Mouse (Mus musculus) neural tube, embryonic 13.5 days (tissue): ENCODE data around the gene Ryr3. TPM values are rescaled to one million over a fixed set of nuclear protein-coding genes. Genes with fewer than 3 reads are reported as not detected.

Source experiments
- ATAC-seq: fragments of 200-750 bp; cut with Nextera tagmentation; 2 replicates; pipeline ENCODE4 v1.8.0; 2017; ENCODE audit warnings: low read depth, mild to moderate bottlenecking, moderate TSS enrichment, moderate library complexity
- H3K27ac ChIP-seq: fragments of 300-500 bp; sonication (generic); replicated peaks from 2 replicates; pipeline ENCODE4 v1.5.1; 2015; ENCODE audit warnings: moderate library complexity, mild to moderate bottlenecking, inconsistent platforms
- H3K27me3 ChIP-seq: fragments of 300-500 bp; sonication (generic); 2 replicates; pipeline ENCODE4 v1.6.1; 2015; ENCODE audit warnings: mild to moderate bottlenecking, inconsistent platforms
- H3K36me3 ChIP-seq: fragments of 300-500 bp; sonication (generic); 2 replicates; pipeline ENCODE4 v1.6.1; 2015; ENCODE audit warnings: mild to moderate bottlenecking, inconsistent platforms
- H3K4me1 ChIP-seq: fragments of 300-500 bp; sonication (generic); replicated peaks from 2 replicates; pipeline ENCODE4 v1.6.1; 2015; ENCODE audit warnings: inconsistent platforms
- H3K4me2 ChIP-seq: fragments of 300-500 bp; sonication (generic); 2 replicates; pipeline ENCODE4 v1.6.1; 2015; ENCODE audit warnings: inconsistent platforms, mild to moderate bottlenecking, moderate library complexity
- H3K4me3 ChIP-seq: fragments of 300-500 bp; sonication (generic); 2 replicates; pipeline ENCODE4 v1.5.1; 2015; ENCODE audit warnings: mild to moderate bottlenecking, inconsistent platforms
- H3K9ac ChIP-seq: fragments of 300-500 bp; sonication (generic); 2 replicates; pipeline ENCODE4 v1.6.1; 2015; ENCODE audit warnings: moderate library complexity, mild to moderate bottlenecking, inconsistent platforms
- H3K9me3 ChIP-seq: fragments of 300-500 bp; sonication (generic); 2 replicates; pipeline ENCODE4 v1.6.1; 2016; ENCODE audit warnings: inconsistent platforms
- WGBS: fragments of 180-500 bp; shearing (Covaris S2); methylation state at CpG from one replicate; pipeline ENCODE4 v1.1.7; 2015; 5-methylcytosine and 5-hydroxymethylcytosine counted together
- polyA plus RNA-seq: library from polyadenylated mRNA; unstranded; fragments of >200 nt; fragmentation: Nextera tagmentation; extraction: Ambion mirVana; gene quantifications from 2 replicates; pipeline ENCODE4 v1.2.1, GENCODE M21; 2015

The Ryr3 gene
- polyA plus RNA-seq, 1 experiment from 2014 or later = 3.1 TPM

DNA sequence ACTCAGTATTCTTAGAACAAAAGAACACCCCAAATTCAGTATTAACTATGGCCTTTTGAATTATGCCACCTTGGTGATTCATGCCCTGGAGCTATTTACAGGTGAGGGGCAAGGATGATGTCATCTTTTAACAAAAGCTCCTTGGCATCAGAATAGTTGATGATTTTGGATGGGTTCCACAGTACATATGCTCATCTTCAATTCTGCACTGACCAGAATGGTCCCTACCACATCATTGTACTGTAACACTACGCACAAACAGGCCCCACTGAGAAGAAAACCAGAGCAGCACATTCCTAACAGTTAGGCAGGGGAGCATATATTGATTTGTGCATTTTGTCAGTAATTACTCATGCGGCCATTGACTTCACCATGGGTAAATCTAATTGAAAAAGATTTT, 335.1 kb downstream of the Ryr3 start:
- Histone ChIP-seq H3K4me3 (no peak overlapping the region), H3K36me3 (no peaks in the 10 kb centered on the region), H3K4me2 (no peak overlapping the region), H3K4me1 (no peaks in the 10 kb centered on the region), H3K9me3 (no peaks in the 10 kb centered on the region), H3K27me3 (no peaks in the 10 kb centered on the region), H3K9ac (no peak overlapping the region), H3K27ac (no peak overlapping the region)
- WGBS = 87% methylated on average over 2 of the region's 2 CpGs
- no peak for ATAC-seq

DNA sequence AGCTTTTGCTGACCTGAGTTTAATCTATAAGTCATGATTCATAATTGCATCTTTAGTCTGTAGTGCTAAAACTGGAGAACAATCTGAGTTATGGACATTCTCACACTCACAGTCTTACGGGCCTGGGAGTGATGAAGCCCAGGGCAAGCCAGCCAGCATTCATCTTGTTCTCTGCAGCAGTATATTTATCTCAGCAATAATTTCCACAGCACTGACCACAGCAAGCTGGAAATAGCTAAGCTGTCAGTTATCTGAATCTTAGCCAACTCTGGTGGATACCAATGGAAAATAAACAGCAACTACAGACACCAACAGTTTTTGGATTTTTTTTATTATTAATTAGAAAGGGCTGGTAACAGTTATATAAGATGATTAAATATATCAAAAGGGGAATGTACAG, 335.5 kb downstream of the Ryr3 start:
- H3K4me2 ChIP-seq = no peak overlapping the region
- no peaks in the 10 kb centered on the region for H3K36me3 ChIP-seq
- H3K9me3 ChIP-seq = no peaks in the 10 kb centered on the region
- H3K4me3 ChIP-seq = no peak overlapping the region
- no peak for ATAC-seq
- no peaks in the 10 kb centered on the region for H3K4me1 ChIP-seq
- H3K27ac ChIP-seq = no peak overlapping the region
- WGBS = 70% methylated on average over 1 of the region's 1 CpGs
- no peak overlapping the region for H3K9ac ChIP-seq
- no peaks in the 10 kb centered on the region for H3K27me3 ChIP-seq

DNA sequence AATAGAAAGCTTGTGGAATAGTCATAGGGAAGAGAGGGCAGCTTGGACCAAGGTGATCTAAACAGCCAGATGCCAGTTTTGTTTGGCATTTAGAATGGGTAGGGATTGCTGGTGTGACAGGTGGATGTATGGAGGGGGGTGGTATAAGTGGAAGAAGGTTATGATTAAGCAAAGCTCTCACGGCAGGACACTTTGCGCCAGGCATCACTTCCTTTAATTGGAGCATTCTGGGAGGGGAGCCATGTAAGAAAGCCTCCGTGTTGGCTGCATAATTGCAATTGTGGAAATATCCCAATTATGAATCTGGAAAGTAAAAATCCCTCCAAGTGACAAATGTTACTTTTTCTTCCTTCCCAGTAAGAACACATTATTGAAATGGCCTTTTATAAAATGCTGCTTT, 339.5 kb downstream of the Ryr3 start:
- Histone ChIP-seq H3K27me3 (no peaks in the 10 kb centered on the region), H3K36me3 (no peaks in the 10 kb centered on the region), H3K4me3 (no peak overlapping the region), H3K9ac (no peak overlapping the region), H3K4me2 (no peak overlapping the region), H3K4me1 (no peaks in the 10 kb centered on the region), H3K9me3 (no peaks in the 10 kb centered on the region), H3K27ac (no peak overlapping the region)
- ATAC-seq = no peak
- WGBS = 70% methylated on average over 3 of the region's 3 CpGs

DNA sequence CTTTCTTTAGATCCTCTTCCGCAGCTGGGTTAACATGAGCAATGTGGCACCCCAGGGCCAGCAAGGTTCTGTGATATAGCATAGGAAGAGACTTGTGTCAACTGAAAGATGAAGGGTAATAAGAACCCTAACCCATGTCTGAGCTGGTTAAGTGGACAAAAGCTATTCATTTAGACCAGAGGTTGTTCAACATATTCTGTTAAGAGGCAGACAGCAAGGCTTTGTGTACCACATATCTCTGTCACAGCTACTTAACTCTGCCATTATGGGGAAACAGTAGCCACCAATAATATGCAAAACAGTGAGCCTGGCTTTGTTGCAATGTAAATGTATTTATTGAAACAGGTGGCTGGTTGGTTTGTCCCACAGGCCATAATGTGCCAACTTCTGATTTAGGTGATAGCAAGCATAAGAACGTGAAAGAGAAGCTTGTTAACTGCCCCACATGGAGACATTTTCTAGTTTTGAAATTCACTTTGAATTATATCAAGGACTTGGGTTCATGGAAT, 350.8 kb downstream of the Ryr3 start:
- WGBS = 41% methylated on average over 2 of the region's 2 CpGs
- H3K9ac ChIP-seq = no peak overlapping the region
- H3K4me3 ChIP-seq = no peak overlapping the region
- no peaks in the 10 kb centered on the region for H3K9me3 ChIP-seq
- no peak overlapping the region for H3K27ac ChIP-seq
- ATAC-seq = no peak
- H3K4me1 ChIP-seq = peaks cover 7% of the 10 kb centered on the region; the same call in 1 of the 2 replicates
- no peak overlapping the region for H3K4me2 ChIP-seq
- no peaks in the 10 kb centered on the region for H3K27me3 ChIP-seq
- H3K36me3 ChIP-seq = no peaks in the 10 kb centered on the region

DNA sequence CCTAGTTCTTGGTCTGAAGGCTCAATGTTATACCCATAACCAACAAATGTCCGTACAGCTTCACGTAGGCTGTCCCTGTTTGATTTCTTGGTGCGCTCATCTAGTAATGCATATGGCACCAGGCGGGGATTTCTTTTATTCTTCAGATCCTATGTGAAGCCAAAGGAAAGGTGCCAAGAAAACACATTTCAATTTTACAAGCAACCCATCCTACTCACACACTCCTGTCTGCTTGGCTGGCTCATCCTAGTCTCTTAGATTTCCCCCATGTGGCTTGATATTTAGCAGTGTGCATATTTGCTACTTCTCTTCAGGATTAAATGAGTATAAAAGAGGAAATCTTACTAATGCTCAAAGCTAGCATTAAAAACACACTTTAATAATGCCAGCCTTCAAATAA, 355.1 kb downstream of the Ryr3 start:
- H3K27me3 ChIP-seq = no peaks in the 10 kb centered on the region
- 97% methylated on average over 4 of the region's 4 CpGs for WGBS
- H3K9ac ChIP-seq = no peak overlapping the region
- H3K4me3 ChIP-seq = no peak overlapping the region
- ATAC-seq = no peak
- no peak overlapping the region for H3K4me2 ChIP-seq
- no peak overlapping the region for H3K27ac ChIP-seq
- H3K36me3 ChIP-seq = no peaks in the 10 kb centered on the region
- no peaks in the 10 kb centered on the region for H3K4me1 ChIP-seq
- no peaks in the 10 kb centered on the region for H3K9me3 ChIP-seq

DNA sequence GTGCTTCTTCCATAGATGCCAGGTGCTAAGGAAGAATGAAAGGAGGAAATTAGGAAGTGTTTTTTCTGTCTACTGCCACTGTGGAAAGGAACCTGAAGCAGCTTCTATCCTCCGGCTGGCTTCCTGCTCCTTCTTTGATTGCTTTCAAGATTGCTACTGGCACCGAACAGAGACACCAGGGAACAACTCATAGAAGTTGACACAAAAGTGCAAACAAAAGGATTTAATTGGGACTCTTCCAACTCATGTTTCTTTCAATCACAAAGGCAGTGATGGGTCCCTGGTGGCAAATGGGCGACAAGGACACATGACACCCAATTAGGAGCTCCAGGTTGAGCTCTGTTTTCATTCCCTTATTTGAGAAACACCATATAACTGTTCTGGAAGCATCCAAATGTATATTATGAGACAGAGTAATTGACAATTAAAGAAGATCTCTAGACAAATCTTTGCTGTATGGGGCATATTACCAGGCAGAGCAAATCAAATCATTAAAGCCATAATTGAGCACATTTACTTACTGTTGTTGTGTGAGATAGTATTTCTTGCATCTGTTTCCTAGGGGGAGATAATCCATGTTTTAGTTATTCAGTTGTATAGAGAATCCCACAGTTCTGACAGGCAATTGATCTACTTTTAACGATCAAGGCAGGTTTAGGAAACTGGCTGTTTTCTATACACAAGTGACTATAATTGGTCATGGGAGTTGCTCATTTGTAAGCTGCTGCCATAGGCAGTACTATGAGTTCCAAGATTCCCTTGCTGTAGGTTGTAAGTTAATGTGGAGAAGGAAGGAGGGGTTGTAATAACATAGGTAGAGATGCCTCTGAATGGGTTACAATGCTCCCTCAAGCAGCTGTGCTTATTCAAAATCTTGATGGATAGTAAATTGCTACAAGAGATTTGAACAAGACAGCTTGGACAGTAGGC, 371.0 kb downstream of the Ryr3 start:
- ATAC-seq = no peak
- H3K9me3 ChIP-seq = peaks cover 8% of the 10 kb centered on the region; the same call in 1 of the 2 replicates
- H3K36me3 ChIP-seq = no peaks in the 10 kb centered on the region
- H3K27me3 ChIP-seq = no peaks in the 10 kb centered on the region
- no peak overlapping the region for H3K9ac ChIP-seq
- H3K4me3 ChIP-seq = no peak overlapping the region
- H3K4me2 ChIP-seq = no peak overlapping the region
- WGBS = 28% methylated on average over 4 of the region's 4 CpGs
- H3K27ac ChIP-seq = no peak overlapping the region
- H3K4me1 ChIP-seq = no peaks in the 10 kb centered on the region

DNA sequence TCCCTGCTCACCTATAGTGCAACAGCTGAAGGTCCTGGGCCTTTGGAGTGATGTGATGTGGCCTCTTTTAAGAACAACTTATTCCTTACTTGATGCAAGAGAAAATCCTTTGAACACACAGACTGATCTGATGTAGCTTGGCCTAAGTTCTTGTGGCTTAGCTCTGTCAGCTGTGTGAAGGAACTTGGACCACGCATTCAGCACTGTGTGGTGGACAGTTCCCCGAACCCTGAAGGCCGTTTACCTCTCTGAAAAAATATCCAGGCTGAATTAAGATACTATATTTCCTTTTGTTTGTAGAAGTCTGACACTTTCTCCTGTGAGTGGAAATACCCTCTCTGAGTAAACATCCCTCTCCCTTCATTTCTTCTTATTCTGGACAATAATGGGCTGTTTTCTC, 374.0 kb downstream of the Ryr3 start:
- 38% methylated on average over 3 of the region's 3 CpGs for WGBS
- ATAC-seq = no peak
- no peak overlapping the region for H3K4me2 ChIP-seq
- H3K36me3 ChIP-seq = no peaks in the 10 kb centered on the region
- no peak overlapping the region for H3K4me3 ChIP-seq
- H3K9me3 ChIP-seq = no peaks in the 10 kb centered on the region
- H3K27ac ChIP-seq = no peak overlapping the region
- no peaks in the 10 kb centered on the region for H3K27me3 ChIP-seq
- no peaks in the 10 kb centered on the region for H3K4me1 ChIP-seq
- H3K9ac ChIP-seq = no peak overlapping the region

DNA sequence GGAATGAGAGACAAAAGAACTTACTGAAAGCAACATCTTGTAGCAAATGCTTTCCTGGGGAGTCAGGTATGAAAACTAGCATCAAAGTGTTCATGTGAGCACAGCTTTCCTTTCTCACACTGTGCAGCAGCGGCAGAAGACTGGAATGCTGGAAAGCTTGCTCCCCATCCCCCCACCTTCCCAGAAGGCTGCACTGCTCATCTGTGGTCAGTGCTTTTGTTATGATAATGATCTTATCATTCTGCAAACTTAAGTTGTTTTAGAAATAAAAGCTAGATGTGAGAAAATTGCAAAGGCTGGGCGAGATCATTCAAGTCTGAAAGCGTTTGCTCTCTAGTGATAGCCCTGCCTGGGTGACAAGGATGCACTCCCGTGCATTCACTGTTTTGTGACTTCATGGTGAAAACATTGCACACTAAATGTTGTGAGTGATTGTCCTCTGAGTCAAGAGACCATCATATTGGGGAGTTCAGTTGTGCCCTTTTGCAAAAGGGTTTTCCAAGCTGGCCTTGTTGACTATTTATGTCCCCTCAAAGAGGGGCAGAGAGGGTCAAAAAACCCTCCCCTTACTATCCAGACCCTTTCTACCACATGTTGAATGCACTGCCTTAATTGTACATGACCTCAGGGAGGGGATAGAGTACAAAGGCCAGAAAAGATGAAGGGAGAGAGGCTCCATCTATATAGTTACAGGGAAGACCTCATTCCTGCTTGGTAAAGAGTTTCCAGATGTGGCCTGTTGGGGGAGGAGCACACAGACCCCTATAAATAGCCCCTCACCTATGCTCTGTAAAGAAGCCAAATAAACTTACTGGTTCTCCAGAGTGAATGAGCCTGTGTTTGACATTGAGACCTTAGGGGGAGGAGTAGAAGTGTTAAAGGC, 385.2 kb downstream of the Ryr3 start:
- 41% methylated on average over 4 of the region's 4 CpGs for WGBS
- Histone ChIP-seq H3K36me3 (no peaks in the 10 kb centered on the region), H3K27me3 (no peaks in the 10 kb centered on the region), H3K4me1 (peaks cover 12% of the 10 kb centered on the region; the same call in 1 of the 2 replicates), H3K4me2 (no peak overlapping the region), H3K27ac (no peak overlapping the region), H3K9ac (no peak overlapping the region), H3K4me3 (no peak overlapping the region), H3K9me3 (no peaks in the 10 kb centered on the region)
- no peak for ATAC-seq

DNA sequence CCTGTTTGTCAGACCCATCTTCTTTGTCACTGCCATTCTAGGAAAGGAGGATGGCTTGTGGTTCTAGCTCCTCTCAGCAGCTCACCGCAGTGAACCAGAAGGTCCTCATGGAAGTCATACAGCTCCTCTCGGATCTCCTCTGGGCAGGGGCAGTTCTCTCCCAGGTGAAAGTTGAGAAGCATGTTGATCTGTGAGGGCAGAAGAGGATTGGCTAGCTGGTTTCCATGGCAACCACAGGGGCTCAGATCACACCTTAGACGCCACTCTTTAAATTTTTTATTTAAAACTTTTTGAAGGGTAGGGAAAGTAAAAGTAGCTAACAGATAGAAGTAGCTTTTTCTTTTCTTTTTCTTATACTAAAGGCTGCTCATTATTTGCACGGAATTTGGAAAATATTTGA, 390.3 kb downstream of the Ryr3 start:
- Histone ChIP-seq H3K9me3 (no peaks in the 10 kb centered on the region), H3K27ac (no peak overlapping the region), H3K4me1 (peaks cover 8% of the 10 kb centered on the region; the same call in 1 of the 2 replicates), H3K9ac (no peak overlapping the region), H3K36me3 (no peaks in the 10 kb centered on the region), H3K27me3 (no peaks in the 10 kb centered on the region), H3K4me3 (no peak overlapping the region), H3K4me2 (no peak overlapping the region)
- ATAC-seq = no peak
- 48% methylated on average over 4 of the region's 4 CpGs for WGBS

DNA sequence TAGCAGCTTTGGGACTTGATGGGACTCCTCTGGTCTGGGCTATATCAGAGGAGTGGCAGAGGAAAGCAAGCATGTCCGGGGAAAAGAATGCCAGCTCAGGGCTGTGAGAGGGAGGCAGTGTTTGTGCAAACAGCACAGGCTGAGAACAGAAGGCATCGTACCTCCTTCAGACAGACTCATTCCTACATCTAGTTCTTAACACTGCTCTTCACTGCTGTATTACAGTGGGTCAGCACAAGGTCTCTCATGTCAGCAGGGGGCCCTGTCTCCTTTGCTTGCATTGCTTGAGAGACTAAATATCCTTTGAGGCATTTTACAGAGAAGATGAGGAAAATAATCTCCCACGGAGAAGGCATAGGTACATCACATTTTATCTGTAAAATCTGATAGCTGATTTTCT, 394.2 kb downstream of the Ryr3 start:
- 45% methylated on average over 3 of the region's 3 CpGs for WGBS
- Histone ChIP-seq H3K9ac (no peak overlapping the region), H3K4me1 (peaks cover 6% of the 10 kb centered on the region; the same call in 1 of the 2 replicates), H3K27me3 (no peaks in the 10 kb centered on the region), H3K4me2 (no peak overlapping the region), H3K36me3 (no peaks in the 10 kb centered on the region), H3K4me3 (no peak overlapping the region), H3K9me3 (no peaks in the 10 kb centered on the region), H3K27ac (no peak overlapping the region)
- peak; percentile 50; the same call in 1 of the 2 replicates for ATAC-seq

DNA sequence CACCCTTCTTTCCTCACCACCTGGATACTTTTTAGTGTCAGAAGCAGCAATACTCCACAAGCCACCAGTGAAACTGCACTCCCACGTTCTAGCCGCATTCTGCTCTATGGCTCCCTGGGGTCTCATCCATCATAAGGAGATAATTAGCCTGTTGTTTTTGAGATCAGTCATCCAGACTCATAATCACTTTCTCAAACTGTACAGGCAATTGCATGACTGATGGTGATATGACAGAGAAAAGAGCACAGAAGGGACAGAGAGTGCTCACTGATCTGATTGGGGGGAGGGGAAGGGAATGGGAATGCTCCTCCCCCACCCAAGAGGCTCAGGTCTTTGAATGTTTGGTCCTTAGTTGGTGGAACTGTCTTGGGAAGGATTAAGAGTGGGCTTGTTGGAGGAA, 397.8 kb downstream of the Ryr3 start:
- ATAC-seq = peak; percentile 62; the same call in 1 of the 2 replicates
- no peaks in the 10 kb centered on the region for H3K9me3 ChIP-seq
- no peaks in the 10 kb centered on the region for H3K27me3 ChIP-seq
- H3K27ac ChIP-seq = no peak overlapping the region
- no peaks in the 10 kb centered on the region for H3K36me3 ChIP-seq
- 34% methylated on average over 2 of the region's 2 CpGs for WGBS
- peaks cover 6% of the 10 kb centered on the region; the same call in 1 of the 2 replicates for H3K4me1 ChIP-seq
- H3K9ac ChIP-seq = no peak overlapping the region
- H3K4me3 ChIP-seq = no peak overlapping the region
- no peak overlapping the region for H3K4me2 ChIP-seq

DNA sequence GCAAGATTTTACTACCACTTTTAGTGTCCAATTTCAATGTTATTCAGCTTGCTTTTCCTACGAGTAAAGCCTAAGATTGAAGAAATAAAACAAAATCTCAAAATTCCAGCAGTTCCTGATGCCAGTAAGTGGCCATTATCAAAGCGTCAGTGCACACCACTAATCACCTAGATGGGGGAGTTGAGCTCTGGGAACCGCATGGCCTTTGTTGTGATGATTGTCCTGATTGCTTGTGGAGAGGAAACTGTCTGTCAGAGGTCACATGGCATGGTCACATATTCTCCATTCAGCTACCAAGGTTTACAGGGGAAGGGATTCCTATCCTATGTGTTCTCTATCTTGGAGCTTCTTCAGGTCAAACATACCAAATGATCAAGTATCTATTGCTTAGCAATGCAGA, 399.9 kb downstream of the Ryr3 start:
- 38% methylated on average over 3 of the region's 3 CpGs for WGBS
- ATAC-seq = no peak

More for the DNA sequence above, 399.9 kb downstream of the Ryr3 start:
- Histone ChIP-seq H3K4me2 (no peak overlapping the region), H3K27me3 (no peaks in the 10 kb centered on the region), H3K4me3 (no peak overlapping the region), H3K9ac (no peak overlapping the region), H3K4me1 (peaks cover 6% of the 10 kb centered on the region; the same call in 1 of the 2 replicates), H3K9me3 (no peaks in the 10 kb centered on the region), H3K27ac (no peak overlapping the region), H3K36me3 (no peaks in the 10 kb centered on the region)
